Mouse (Mus musculus) stomach, embryonic 14.5 days (tissue): ENCODE measurements around the gene Eif5. TPM values are rescaled to one million over a fixed set of nuclear protein-coding genes. Genes with fewer than 3 reads are reported as not detected.
A peak's percentile ranks its signal among the peaks of the same experiment; 100 is the strongest.

ENCODE experiments used
- ATAC-seq: fragments of 200-750 bp; cut with Nextera tagmentation; 2 replicates; pipeline ENCODE4 v1.8.0; 2017; ENCODE audit warnings: low read depth, moderate TSS enrichment; ENCODE audit not compliant: insufficient number of reproducible peaks, insufficient read depth, low FRiP score
- H3K27ac ChIP-seq: fragments of 300-500 bp; sonication (generic); 2 replicates; pipeline ENCODE4 v1.5.1; 2014; ENCODE audit warnings: mild to moderate bottlenecking, low read length, moderate library complexity, mixed read lengths
- H3K27me3 ChIP-seq: fragments of 300-500 bp; sonication (generic); 2 replicates; pipeline ENCODE4 v1.6.1; 2014; ENCODE audit warnings: low read length, control low read depth, mixed read lengths; ENCODE audit not compliant: control insufficient read depth, insufficient read depth
- H3K36me3 ChIP-seq: fragments of 300-500 bp; sonication (generic); 2 replicates; pipeline ENCODE4 v1.6.1; 2014; ENCODE audit warnings: mild to moderate bottlenecking, control low read depth, low read length, moderate library complexity, mixed read lengths; ENCODE audit not compliant: control insufficient read depth, insufficient read depth
- H3K4me1 ChIP-seq: fragments of 300-500 bp; sonication (generic); 2 replicates; pipeline ENCODE4 v1.6.1; 2014; ENCODE audit warnings: low read length, control low read depth, mixed read lengths; ENCODE audit not compliant: control insufficient read depth, insufficient read depth
- H3K4me2 ChIP-seq: fragments of 300-500 bp; sonication (generic); replicated peaks from 2 replicates; pipeline ENCODE4 v1.6.1; 2014; ENCODE audit warnings: low read depth, low read length, control low read depth
- H3K4me3 ChIP-seq: fragments of 300-500 bp; sonication (generic); 2 replicates; pipeline ENCODE4 v1.5.1; 2014; ENCODE audit warnings: low read depth, low read length, control low read depth
- H3K9ac ChIP-seq: fragments of 300-500 bp; sonication (generic); replicated peaks from 2 replicates; pipeline ENCODE4 v1.6.1; 2014; ENCODE audit warnings: low read depth, mild to moderate bottlenecking, control low read depth, low read length, moderate library complexity, mixed read lengths
- H3K9me3 ChIP-seq: fragments of 300-500 bp; sonication (generic); 2 replicates; pipeline ENCODE4 v1.6.1; 2016; ENCODE audit warnings: low read depth, low read length, control low read depth; ENCODE audit not compliant: control insufficient read depth
- WGBS: fragments of 180-500 bp; shearing (Covaris S2); extraction: QIAGEN DNeasy Blood & Tissue Kit; methylation state at CpG from one replicate; pipeline ENCODE4 v1.1.7; 2014; 5-methylcytosine and 5-hydroxymethylcytosine counted together
- polyA plus RNA-seq: library from polyadenylated mRNA; unstranded; fragments of >200 nt; fragmentation: Nextera tagmentation; extraction: Ambion mirVana; gene quantifications from 2 replicates; pipeline ENCODE4 v1.2.1, GENCODE M21; 2014

Eif5 gene
- polyA plus RNA-seq = 448 and 475 TPM in 2 replicates

DNA sequence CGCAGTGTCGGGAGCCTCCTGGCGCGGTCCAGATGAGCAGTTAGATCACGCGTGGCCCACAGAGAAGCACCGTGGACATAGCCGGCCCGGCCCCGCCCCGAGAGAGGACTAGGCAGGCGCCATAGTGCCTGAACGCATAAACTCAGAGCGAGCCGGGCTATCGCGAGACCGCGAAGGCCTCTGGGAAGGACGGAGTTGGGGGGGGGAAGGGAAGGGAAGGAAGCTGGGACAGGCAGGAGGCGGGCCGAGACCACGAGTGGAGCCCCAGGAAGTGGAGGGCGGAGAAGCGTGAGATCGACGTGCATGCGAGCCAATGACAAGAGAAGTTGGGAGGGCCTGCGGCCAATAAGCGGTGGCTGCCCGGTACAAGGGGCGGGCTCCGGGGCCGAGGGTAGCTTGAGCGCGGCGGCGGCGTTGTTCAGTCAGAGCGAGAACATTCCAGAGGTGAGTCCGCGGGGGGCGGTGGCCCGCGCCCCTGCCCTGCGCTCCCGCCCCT lies at the start of gene Eif5:
Gene Eif5 (plus strand): TSS at position 221 of the 496 bp plus-strand sequence.
- H3K4me3 ChIP-seq = peak within 1 kb of the TSS; percentile 64
- H3K27me3 ChIP-seq = no peaks in the 10 kb centered on the region
- WGBS = under 1% methylated on average over 42 of the region's 47 CpGs
- H3K4me1 ChIP-seq = peaks cover 23% of the 10 kb centered on the region; the same call in 1 of the 2 replicates
- peak; percentile 98 for ATAC-seq
- H3K9me3 ChIP-seq = no peaks in the 10 kb centered on the region
- H3K36me3 ChIP-seq = peaks cover 38% of the 10 kb centered on the region
- peak within 1 kb of the TSS; percentile 96 for H3K9ac ChIP-seq
- H3K4me2 ChIP-seq = peak within 1 kb of the TSS; percentile 79
- H3K27ac ChIP-seq = peak within 1 kb of the TSS; percentile 98

DNA sequence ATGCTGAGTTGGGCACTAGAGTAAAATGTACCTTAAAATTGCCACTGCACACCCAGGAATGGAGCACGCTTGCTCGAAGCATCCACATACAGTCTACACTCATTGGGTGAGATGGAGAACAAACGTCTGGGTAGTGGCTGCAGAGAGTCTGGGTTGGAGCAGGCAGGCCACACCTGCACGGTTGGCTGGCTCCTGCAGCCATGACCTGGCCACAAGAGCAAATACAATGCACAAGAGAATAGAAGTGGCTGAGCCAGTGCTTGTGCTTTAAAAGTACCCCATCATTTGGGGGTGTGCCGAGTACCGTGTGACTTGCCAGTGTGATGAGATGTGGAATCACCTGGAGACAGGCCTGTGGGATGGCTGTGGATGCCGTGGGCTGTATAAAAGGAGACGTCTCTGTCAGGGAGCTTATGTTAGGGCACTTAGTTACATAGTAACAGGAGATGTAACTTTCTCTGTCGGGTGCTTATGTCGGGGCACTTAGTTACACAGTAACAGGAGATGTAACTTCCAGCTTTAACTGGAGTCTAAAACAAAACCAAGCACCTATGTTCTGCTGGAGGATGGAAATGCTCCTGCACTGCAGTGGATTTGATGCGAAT lies 48.5 kb upstream of the Eif5 start:
- Histone ChIP-seq H3K9me3 (0 out of 2 replicates have a peak, but pooled peaks cover 4% of the 10 kb centered on the region), H3K27me3 (0 out of 2 replicates have a peak, but pooled peaks cover 3% of the 10 kb centered on the region), H3K4me1 (peaks cover 17% of the 10 kb centered on the region), H3K9ac (no peak overlapping the region), H3K27ac (no peak overlapping the region), H3K36me3 (no peaks in the 10 kb centered on the region), H3K4me2 (no peak overlapping the region), H3K4me3 (no peak overlapping the region)
- ATAC-seq = no peak
- WGBS = 69% methylated on average over 11 of the region's 11 CpGs

DNA sequence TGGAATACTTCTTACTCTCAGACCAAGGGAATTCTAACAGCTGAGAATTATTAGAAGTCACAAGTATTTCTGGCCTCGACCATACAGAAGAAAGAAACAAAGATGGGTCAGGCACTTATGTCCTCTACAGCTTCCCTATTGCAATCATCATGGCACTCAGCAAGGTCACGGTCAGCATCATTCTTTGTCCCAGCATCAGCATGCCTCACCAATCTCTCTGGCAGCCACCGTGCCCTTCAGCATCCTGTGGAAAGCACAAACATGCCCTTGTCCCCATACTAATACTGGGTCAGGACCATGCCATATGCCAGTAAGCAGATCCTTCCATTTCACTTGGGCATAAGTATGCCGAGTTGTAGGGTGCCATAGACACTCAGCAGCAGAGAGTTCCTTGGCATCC lies 42.9 kb upstream of the Eif5 start:
- ATAC-seq = no peak
- Histone ChIP-seq H3K4me3 (no peak overlapping the region), H3K27ac (no peak overlapping the region)

DNA sequence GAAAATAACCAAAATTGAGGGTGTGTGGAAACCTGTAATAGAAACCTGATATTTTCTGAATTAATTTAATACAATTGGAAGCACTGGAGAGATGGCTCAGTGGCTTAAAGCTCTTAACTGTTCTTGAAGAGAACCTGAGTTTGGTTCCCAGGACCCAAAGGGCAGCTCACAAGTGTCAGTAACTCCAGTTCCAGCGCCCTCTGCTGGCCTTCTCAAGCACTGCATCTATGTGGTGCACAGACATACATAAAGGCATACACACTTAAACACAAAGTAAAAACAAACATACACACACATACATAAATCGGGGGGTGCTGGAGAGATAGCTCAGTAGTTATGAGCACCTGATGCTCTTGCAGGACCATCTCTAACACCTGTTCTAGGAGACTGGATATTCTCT lies 40.7 kb upstream of the Eif5 start:
- no peak overlapping the region for H3K9ac ChIP-seq
- 45% methylated on average over 2 of the region's 2 CpGs for WGBS
- 0 out of 2 replicates have a peak, but pooled peaks cover 4% of the 10 kb centered on the region for H3K9me3 ChIP-seq
- no peak overlapping the region for H3K4me3 ChIP-seq
- H3K4me2 ChIP-seq = no peak overlapping the region
- ATAC-seq = no peak
- no peaks in the 10 kb centered on the region for H3K27me3 ChIP-seq
- H3K27ac ChIP-seq = no peak overlapping the region
- no peaks in the 10 kb centered on the region for H3K36me3 ChIP-seq
- H3K4me1 ChIP-seq = no peaks in the 10 kb centered on the region

More for the DNA sequence above, 42.9 kb upstream of the Eif5 start:
- Histone ChIP-seq H3K9ac (no peak overlapping the region), H3K9me3 (0 out of 2 replicates have a peak, but pooled peaks cover 4% of the 10 kb centered on the region), H3K4me1 (no peaks in the 10 kb centered on the region), H3K4me2 (no peak overlapping the region), H3K36me3 (no peaks in the 10 kb centered on the region), H3K27me3 (no peaks in the 10 kb centered on the region)
- 66% methylated on average over 4 of the region's 4 CpGs for WGBS

DNA sequence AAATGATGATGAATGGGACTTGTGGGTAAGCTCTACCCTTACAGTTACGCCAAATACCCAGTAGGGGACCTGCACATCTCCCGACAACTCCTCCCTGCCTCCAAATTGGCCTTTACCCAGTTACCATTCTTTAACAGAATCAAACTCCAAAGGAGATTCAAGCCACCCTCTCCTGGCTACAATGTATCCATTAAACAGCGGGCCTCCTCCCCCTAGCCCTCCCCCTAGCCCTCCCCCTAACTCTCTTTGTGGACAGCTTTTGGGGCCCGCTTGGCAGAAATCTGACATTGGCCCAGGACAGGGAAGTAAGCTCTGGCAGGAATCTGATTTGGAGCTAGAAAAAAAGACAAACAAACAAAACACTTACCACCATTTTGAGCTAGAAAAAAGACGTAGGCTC lies 38.2 kb upstream of the Eif5 start:
- 70% methylated on average over 5 of the region's 5 CpGs for WGBS
- H3K9me3 ChIP-seq = no peaks in the 10 kb centered on the region
- H3K27ac ChIP-seq = no peak overlapping the region
- H3K27me3 ChIP-seq = no peaks in the 10 kb centered on the region
- H3K9ac ChIP-seq = no peak overlapping the region
- no peak overlapping the region for H3K4me2 ChIP-seq
- no peaks in the 10 kb centered on the region for H3K36me3 ChIP-seq
- no peaks in the 10 kb centered on the region for H3K4me1 ChIP-seq
- H3K4me3 ChIP-seq = no peak overlapping the region
- no peak for ATAC-seq

DNA sequence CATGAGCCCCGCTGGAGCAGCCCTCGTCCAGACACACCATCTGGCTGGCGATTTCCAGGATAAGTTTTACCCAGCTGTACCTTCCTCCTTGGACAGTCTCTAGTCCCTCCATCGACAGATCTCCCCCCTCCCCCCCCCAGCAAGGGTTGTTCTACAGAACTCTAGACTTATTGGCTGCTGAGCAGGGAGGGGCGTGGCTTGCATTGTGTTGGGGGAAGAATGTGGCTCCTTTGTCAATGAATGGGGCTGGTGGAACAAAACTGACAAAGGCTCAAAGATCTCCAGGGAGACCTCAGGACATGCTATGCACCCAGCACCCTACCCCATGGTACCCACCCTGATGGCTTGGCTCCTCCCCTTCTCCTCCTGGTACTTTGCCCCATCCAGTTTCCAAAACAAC lies 37.1 kb upstream of the Eif5 start:
- H3K27ac ChIP-seq = no peak overlapping the region
- ATAC-seq = no peak
- H3K27me3 ChIP-seq = no peaks in the 10 kb centered on the region
- no peak overlapping the region for H3K4me3 ChIP-seq
- no peaks in the 10 kb centered on the region for H3K36me3 ChIP-seq
- WGBS = 38% methylated on average over 5 of the region's 5 CpGs
- no peaks in the 10 kb centered on the region for H3K4me1 ChIP-seq
- no peak overlapping the region for H3K9ac ChIP-seq
- no peak overlapping the region for H3K4me2 ChIP-seq
- no peaks in the 10 kb centered on the region for H3K9me3 ChIP-seq

DNA sequence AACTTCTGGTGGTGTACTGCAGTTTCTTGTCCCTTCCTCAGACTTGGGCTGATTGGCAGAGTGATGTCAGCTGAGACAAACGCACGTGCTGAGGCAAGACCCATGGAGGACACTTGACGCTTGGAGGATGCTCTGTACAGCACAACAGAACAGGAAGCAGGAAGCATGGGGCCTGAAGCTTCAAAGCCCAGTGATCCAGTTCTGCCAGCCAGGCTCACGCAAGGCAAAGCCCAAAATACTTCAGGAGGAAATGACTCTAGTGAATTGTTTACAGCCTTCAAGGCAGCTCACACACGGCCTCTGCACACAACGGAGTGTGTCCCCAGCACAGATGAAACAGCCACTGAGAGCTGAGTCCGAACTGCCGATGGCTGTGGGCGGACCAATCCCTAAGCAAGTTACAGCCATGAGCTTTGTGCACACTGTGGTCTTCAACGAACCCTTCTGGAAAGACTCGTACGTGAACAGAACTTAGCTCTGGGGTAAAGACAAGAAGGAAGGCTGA lies 34.7 kb upstream of the Eif5 start:
- no peak for ATAC-seq
- no peak overlapping the region for H3K27ac ChIP-seq
- H3K4me1 ChIP-seq = no peaks in the 10 kb centered on the region
- 76% methylated on average over 12 of the region's 12 CpGs for WGBS
- no peaks in the 10 kb centered on the region for H3K36me3 ChIP-seq
- no peak overlapping the region for H3K4me3 ChIP-seq
- H3K9ac ChIP-seq = no peak overlapping the region
- H3K4me2 ChIP-seq = no peak overlapping the region
- H3K27me3 ChIP-seq = no peaks in the 10 kb centered on the region
- H3K9me3 ChIP-seq = no peaks in the 10 kb centered on the region

DNA sequence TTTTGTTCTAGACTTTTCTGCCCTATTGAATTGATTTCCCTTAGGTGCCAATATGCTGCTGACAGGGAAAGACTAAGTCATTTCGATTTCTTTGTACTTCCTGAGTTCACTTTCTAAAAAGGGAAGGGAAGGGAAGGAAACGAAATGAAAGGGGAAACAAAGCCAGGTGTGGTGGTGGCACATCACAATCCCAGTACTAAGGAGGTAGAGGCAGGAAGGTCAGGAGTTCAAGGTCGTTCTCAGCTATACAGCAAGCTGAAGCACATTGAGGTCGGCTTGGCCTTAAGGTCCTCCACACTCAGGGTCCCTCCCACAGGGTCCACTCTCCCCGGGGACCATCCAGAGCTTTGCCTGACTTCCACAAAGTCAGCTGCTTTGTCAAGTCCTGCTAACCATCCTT lies 34.2 kb upstream of the Eif5 start:
- H3K4me1 ChIP-seq = no peaks in the 10 kb centered on the region
- 66% methylated on average over 5 of the region's 5 CpGs for WGBS
- H3K27ac ChIP-seq = no peak overlapping the region
- H3K36me3 ChIP-seq = no peaks in the 10 kb centered on the region
- no peaks in the 10 kb centered on the region for H3K27me3 ChIP-seq
- no peak overlapping the region for H3K9ac ChIP-seq
- H3K9me3 ChIP-seq = no peaks in the 10 kb centered on the region
- H3K4me2 ChIP-seq = no peak overlapping the region
- ATAC-seq = no peak
- no peak overlapping the region for H3K4me3 ChIP-seq
